Mouse (Mus musculus): ENCODE results near the gene Pnpla2. TPM values are rescaled to one million over a fixed set of nuclear protein-coding genes. Genes with fewer than 3 reads are reported as not detected.
"Not testable (repeated sequence)": the region's sequence is repeated elsewhere in the genome, so short reads cannot be mapped to it uniquely, and the experiment has no call there.

Pnpla2 gene
- total RNA-seq, 4 experiments from 2014 or later: 419 to 549 (median 431) TPM

DNA sequence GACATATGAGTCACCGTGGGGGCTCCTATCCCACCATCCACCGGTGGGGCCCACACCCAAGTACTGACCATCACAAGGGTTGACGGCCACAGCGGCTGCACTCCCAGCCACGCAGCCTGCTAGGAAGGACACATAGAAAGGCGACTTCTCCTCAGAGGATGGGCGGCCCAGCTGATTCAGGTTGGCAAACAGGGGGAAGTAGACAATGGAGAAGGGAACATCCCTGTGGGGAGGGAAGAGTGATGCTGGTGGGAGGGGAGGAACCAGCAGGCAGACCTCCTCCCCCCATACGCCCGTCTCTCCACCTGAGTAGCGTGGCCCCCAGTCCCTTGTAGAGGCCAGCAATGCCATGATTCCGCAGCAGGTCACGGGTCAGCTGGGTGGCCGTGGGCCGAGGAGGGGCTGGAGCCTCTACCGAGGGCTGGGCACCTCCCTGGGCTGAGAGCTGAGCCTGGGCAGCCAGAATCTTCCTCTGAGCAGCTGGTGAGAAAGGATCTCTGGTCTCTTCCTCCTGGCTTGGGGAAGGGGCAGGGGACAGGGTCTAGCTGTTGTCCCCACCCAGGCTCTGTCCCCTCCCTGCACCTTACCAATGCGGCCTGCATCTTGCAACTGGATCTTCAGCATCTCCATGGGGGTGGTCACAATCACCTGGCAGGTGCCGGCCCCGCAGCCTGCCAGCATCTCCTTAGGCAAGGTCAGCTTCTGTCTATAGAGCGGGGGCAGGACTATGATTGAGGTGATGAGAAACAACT is 23.4 kb upstream of the Pnpla2 start:
- no peak for DNase-seq (ENCODE audit: low spot score)

DNA sequence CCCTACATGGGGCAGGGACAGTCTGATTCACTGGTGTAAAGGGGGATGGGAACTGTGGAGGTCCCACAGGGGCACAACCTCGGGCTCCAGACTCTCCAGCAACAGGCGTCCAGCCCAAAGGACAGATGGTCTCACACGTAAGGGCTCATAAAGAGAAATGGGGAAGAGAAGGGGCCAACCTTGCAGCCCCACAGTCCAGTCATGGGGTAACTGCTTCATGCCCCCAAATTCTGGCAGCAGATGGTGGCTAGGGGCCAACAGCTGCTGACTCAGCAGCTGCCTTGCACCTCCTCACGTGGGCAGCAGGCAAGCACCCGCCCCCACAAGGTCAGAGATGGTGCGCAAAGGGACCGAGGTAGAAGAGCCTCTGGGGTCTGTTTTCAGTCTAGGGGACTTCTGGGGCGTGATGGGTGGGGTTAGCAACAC is 22.8 kb upstream of the Pnpla2 start:
- DNase-seq (ENCODE audit: low spot score): peak; percentile 38

DNA sequence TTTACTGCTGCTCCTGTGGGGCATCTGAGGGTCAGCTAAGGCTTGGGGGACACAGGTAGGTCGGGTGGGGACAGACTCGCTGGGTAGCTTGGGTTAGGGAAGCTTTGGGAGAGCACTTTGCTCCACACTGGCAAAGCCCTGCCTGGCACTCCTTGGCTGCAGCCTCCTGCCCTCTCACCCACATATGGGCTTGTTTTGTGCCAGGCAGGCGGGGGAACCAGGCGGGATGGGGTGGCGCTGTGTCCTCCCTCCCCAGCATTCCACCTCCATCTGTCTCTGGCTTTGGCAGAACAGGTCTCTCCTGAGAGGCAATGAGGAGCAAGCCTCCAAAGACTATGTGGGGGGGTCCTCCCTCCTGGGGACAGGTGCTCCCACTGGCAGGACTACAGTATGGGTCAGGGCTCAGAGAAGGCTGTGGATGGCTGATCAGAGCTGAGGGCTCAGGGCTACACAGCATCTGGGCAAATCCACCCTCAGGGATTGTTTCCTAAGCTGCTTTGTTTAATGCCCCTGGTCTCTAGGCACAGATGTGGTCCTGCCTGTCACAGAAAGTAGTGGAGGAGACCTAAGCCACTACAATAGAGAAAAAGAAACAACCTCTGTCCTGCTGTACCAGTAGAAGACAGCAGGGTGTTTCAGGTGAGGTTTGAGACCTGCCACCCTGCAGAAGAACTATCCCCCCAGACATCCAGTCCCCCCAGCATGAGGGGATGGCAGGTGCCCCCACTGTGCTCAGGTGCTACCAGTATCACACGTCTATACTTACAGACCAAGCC is 22.1 kb upstream of the Pnpla2 start:
- DNase-seq (ENCODE audit: low spot score): peak; percentile 53

DNA sequence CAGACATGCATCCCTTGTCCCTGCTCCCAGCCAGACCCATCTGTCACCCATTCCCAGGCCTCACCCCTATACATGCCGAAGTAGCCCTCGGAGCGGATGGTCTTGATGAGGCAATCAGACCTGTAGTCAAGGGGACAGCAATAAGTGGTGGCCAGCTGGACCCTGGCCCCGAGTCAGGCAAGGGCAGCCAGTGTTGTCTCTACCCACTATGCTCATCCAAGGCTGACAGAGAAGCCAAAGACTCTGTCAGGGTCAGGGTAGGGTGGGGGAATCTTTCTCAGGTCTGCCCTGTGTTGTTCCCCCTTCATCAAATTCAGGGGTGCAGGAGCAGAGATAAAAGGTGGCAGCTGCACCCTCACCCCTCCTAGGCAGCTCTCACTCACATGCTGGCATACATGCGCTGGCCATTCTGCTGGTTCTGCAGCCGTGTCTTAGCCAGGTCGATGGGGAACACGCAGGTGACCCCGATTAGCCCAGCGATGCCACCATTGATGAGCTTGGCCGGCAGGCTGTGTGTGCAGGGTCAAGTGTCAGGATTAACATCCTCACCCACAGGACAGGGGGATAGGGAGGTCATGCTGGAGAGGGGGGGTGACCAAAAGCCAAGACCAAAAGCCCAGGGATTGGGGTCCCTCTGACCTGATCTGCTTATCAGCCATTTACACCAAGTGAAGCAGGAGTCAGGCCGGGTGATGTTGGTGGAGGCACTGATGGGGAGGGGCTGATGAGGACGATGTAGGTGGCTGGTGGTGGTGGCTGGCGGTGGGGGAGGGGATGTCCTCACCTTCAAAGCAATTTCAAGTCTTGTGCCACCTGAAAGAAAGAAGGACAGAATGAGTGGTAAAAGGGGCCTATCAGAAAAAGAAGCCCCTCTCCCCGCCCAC is 21.2 kb upstream of the Pnpla2 start:
- DNase-seq (ENCODE audit: low spot score): no peak

DNA sequence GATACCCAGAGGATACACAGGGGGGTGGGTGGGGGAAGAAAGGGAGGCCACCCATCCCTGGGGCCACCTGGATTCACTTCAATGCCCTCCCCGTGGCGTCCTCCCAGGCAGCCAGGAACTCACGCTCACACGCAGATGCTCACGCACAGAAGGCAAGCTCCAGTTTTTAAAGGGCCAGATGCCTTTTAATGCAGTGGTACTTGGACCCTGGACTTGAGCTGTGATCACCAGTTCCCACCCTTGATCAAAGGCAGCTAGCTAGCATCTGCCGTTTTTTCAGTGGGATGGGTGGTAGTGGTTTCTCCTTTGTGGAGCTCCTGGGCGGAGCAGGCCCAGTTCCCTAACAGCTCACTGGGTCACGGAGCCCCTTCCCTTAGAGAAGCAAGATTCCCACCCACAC is 20.5 kb upstream of the Pnpla2 start:
- peak; percentile 65 for DNase-seq (ENCODE audit: low spot score)

DNA sequence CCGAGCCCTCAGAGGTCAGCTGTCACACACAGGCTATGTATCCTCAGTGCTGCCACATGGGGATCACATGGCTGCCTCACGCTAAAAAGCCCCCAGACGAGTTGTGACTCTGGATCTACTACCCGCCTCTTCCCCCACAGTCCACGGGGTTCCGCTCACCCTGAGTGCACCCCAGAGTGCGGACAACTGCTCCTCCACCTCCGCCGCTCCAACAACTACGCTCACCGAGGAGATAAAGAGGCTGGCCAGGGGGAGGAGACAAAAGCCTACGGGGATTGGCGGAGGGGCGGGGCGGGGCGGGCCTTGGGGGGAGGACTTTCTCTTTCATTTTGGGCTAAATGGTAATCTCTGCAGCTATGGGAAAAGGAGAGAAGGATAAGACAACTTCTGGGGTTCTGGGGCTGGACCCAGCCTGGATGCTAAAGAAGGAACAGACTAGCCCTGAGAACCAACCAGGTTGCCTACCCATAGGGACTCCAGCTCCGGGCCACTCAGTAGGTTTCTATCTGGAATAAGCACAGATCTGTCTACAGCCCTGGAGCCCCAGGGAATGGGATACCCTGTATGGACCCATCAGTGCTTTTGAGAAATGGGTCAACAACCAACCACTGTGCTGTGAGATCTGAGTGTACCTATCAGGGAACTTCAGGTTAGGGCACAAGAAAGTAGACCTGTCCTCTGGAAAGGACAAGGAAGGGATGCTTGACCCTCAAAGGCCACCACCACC is 19.7 kb upstream of the Pnpla2 start:
- peak; percentile 55 for DNase-seq (ENCODE audit: low spot score)

DNA sequence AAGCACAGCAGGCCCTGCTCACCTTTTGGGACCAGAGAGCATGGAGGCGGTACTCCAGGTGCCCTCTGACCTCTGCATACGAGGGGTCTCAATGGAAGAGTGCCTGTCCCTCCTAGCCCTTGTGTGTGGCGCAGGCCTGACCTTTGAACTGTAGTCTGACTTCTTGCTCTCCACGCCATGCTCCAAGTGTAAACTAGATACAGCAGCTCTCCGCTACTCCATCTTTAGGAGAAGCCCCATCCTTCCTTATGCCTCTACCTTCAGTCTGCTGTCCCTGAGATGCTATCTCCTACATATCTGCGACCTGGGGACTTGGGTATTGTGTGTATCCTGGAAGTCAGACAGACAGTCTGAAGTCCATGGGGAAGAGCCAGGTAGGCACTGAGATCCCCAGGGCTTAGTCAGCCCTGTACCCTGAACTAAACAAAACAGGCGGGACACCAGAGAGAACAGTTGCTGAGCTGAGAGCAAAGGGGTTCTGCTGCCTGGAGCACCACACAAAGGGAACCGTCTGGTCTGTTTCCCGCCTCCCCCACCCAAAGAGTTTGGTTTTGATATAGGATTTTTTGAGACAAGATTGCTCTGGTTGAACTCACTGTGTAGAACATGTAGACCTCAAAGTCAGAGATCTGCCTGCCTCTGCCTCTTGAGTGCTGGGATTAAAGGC is 19.0 kb upstream of the Pnpla2 start:
- DNase-seq (ENCODE audit: low spot score): no peak

DNA sequence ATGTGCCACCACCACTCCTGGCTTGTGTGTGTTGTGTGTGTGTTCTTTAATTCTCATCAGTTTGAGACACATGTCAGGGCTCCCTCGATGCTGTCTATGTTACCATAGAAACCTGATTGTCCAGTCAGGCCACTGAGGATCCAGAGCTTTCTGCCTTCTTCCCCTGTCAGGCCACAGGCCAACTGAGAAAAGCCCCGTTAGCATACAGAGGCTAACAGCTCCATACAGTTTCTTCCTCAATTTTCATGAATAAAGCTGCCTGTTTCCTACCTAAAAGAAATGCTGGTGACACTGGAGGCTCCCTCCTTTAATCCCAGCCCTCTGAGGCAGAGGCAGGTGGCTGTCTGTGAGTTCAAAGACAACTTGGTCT is 18.5 kb upstream of the Pnpla2 start:
- no peak for DNase-seq (ENCODE audit: low spot score)

DNA sequence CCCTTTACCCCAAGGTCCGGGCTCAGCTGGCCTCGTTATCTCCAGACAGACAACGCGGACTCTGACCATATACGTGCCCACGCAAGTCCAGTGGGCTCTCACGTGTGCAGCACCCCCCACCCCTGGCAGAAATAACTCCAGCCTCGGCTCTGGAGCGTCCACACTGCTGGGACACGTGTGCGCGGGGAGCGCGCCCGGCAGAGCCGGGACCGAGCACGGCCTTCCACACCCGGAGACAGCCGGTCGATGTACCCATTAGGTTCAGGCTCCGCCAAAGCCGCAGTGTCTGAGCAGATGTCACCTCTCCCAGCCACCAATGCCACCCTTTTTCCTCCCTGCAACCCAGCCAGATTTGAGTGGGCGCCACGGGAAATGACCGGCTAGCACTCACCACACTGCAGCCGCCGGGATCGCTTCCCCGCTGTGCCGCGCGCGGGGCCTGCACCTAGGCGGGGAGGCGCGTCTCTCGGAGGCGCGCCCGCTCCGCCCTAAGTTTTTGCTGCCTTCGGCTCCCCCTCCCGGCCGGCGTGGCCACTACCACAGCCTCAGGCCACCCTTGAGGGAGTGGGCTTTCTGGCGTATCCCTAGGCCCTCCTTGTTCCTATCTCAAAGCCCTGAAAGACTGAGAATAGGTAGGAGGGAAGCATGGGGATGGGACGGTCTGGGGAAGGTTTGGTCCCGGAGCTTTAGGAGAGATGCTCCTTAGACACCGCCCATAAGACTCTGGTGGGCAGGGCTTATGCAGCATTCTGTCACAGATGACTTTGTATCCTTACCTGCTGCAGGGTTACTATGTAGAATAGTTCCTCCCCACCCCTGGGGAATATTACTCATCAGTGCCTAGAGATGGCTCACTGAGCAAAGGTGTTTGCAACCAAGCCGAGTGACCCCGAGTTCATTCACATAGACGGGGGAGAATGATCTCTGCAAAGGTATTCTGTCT is 17.5 kb upstream of the Pnpla2 start, which contains the start of gene Slc25a22:
Gene Slc25a22 (minus strand): TSS at position 715 of the 943 bp plus-strand sequence.
- DNase-seq (ENCODE audit: low spot score): peak; percentile 74

DNA sequence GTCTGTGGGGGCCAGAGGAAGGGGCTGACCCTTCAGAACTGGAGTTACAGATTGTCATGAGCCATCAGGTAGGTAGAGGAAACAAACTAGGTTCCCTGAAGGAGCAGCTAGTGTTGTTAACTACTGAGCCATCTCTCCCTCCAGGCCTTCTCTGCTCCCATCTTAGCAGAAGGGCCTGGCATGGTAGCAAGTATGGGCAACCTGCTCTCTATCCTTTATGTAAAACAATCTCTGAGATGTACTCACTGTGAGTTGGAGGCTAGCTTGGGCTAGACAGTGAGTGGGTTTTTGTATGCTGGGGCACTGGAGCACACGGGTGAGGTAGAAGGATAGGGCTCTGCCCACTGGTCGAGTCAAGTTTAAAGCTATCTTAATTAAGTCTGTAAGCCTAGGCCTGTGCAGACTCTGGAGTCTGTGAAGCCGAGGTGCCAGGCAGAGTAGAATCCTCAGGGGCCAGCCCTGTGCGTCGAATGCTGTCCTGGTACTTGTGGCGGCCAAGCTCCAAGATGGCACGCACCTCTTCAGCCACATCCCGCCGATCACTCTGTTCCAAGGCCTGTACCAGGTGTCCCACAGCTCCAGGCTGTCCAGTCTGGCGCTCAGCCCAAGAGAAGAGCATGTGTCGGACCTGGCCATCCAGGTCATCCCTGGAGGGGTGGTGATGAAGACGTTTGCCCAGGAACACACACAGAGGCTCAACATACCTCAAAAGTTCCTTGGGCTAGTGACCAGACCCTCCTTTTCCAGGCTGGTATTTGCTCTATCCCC is 16.6 kb upstream of the Pnpla2 start:
- no peak for DNase-seq (ENCODE audit: low spot score)

DNA sequence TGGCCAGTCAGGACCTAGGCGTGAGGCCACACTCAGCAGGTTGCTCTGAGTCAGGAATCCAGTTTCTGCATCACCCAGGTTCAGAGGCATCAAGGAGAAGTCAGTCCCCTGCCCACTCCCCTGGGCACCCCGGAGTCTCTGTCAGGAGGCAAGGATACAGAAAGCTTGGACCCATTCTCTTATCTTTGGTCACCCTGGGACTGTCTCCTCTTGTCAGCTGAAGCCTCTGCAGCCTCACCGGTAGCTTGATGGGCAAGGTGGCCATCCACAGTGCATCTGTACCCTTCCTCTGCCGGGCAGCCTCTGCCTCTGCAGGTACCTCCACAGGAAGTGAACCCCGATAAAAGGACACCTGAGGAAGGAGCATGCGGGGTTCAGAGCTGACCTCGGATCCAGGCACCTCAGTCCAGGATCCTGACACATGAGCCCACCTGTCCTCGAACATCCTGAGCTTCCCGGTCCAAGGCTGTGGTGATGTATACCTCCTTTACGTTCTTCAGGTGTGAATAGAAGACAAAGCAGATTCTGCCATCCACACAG is 15.8 kb upstream of the Pnpla2 start:
- no peak for DNase-seq (ENCODE audit: low spot score)

DNA sequence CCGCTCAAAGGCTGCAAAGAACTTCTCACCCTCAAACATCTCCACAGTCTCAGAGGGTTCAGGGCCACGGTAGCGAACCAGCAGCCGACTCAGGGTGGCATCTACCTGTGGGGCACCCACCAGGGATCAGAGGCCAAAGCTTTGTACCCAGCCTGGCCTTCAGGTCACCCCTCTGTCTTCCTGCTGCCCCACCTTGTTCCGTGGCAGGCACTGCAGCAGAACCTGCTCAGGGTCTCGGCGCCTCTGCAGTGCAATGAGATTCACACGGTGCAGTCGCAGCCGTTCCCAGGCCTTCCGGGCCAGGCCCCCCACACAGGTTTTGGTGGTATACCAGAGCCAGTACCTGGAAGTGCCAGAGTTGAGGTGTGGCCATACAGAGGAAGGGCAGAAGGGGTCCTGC is 15.2 kb upstream of the Pnpla2 start:
- no peak for DNase-seq (ENCODE audit: low spot score)

DNA sequence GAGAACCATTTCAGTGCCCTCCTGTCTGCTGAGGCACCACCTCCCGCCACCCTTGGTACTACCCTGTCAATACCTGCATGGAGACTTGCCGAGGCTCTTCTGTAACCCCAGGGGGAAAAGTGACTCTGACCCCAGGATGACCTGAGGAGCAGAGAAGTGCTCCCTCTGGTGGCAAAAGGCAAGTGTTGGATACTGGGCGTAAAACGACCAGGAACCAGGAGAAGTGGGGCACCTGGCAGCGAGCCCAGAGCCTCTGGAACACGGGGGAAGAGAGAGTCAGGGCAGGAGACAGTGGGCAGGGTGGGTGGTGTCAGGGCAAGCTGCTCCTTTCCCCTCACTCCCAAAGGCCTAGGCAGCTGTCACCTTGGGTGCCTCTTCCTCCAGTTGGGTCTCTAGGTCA is 14.4 kb upstream of the Pnpla2 start:
- no peak for DNase-seq (ENCODE audit: low spot score)

DNA sequence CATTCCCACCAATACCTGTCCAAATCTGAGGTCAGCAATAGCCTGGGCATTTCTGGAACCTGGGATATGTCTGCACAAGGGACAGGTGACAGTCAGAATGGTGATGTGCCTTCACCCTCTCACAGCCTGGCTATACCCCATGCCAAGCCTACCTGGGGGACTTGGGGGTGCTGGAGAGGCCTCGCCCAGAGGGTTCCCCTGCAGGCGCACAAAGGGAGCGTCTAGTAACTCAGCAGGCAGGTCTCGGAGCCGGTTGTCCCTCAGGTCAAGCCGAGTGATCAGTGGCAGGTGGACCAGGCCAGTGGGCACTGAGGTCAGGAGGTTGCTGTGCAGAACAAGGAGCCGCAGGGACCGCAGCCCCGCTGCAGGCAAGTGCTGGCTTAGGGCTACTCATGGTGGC is 13.5 kb upstream of the Pnpla2 start:
- no peak for DNase-seq (ENCODE audit: low spot score)

DNA sequence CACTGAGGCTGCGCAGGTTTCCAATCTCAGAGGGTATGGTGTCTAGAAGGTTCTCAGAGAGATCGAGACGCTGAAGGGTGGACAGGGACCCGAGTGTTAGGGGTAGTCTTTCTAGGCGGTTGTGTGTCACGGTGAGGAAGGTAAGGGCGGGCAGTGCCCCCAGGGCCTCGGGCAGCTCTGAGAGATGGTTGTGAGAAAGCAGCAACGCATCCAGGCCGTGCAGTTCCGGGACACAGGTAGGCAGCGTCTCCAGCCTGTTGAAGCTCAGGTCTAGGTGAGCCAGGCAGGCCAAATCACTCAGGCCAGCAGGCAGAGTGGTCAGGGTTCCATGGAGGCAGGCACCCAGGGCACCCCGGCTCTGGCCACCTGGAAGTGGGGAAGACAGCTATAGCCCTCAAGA is 12.8 kb upstream of the Pnpla2 start:
- no peak for DNase-seq (ENCODE audit: low spot score)

DNA sequence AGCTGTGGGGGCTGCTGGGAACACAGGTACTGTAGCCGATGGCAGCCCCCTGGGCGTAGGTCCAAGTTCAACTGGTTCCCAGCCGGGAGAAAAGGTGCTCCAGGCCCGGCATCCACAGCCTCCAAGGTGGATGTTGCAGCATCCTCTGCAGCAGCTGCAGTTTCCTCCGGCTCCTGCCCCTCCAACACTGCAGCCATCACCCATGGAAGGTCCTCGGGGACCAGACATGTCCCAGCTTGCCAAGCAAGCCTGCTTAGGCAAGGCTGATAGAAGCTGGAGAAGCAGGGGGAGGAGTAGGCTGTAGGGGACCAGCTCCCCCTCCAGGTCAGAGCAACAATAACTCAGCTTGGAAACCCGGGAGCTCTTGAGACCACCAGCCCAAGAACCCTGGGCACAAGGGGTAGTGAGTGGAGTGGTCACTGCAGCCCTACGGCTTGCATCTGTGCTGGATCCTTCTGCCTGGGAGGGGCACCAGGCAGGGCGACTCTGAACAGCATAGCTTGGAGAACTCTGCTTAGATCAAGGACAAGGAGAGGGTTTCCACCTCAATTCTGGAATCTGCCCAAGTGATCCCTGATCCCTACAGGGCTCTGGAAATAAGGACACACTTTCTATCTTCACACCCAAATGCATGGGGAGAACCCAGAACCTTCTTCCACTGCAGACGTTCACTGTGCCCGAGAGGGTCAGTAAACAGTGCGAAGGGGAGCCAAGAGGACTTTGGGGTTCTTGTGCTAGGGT is 11.7 kb upstream of the Pnpla2 start:
- no peak for DNase-seq (ENCODE audit: low spot score)

DNA sequence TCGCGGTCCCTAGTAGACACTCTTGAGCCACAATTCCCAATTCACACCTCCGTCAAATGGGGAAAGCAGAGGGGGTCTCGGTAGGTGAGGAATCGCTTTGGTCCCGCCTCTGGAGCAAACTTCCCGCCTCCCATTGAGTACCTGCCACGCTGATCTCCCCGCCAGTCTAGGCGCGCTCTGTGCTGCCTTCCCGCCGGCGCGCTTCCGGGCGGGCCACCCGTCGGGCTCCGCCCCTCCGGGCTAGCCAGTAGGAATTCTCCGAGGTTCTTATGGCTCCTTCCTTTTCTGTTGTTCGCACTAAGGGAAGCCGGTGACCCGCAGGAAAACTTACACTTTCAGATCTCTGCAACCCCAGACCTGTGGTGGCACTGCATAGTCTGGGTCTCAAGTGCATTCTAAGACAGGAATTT is 11.2 kb upstream of the Pnpla2 start, which contains the start of gene Pidd1:
Gene Pidd1 (minus strand): TSS at position 198 of the 410 bp plus-strand sequence.
- DNase-seq (ENCODE audit: low spot score): no peak

DNA sequence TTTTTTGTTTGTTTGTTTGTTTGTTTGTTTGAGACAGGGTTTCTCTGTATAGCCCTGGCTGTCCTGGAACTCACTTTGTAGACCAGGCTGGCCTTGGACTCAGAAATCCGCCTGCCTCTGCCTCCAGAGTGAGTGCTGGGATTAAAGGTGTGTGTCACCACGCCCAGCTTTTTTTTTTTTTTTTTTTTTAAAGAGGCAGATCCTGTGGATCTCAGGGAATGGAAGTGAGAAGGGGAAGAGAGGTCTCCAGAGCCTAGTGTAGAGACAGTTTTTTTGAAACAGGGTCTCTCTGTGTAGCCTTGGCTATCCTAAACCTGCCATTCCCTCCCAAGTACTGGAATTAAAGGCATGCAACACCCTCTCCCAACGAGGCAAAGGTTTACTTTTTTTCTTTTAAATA is 8.6 kb upstream of the Pnpla2 start:
- DNase-seq (ENCODE audit: low spot score): not testable (repeated sequence)

Data from heart, adult 8-10 months (tissue).